Mouse (Mus musculus): ENCODE measurements around the gene Taf10.
"Not testable (repeated sequence)": the region's sequence is repeated elsewhere in the genome, so short reads cannot be mapped to it uniquely, and the experiment has no call there.

- not testable (repeated sequence) for TF ChIP-seq CTCF (IDR thresholded peaks at IDR 0.05; ENCODE audit: borderline replicate concordance, control insufficient read depth, extremely low read depth, insufficient read depth, low read length, poor library complexity); POLR2A (IDR thresholded peaks at IDR 0.05; ENCODE audit: control insufficient read depth, extremely low read depth, insufficient read depth, low read length, poor library complexity)
These were observed 775 bp downstream of the Taf10 start for GRCm38 (mm10) chr7:105743246-105743925.

Measured in thymus, adult 2 months (tissue).